Mouse (Mus musculus) kidney, adult 8-10 months (tissue): Measurements from ENCODE around the gene Hspb2.
A peak's percentile ranks its signal among the peaks of the same experiment; 100 is the strongest.

ENCODE experiments used
- DNase-seq, 2 experiments: peaks; one replicate each; pipeline ENCODE4 v3.0.0; 2022

Hspb2 gene

DNA sequence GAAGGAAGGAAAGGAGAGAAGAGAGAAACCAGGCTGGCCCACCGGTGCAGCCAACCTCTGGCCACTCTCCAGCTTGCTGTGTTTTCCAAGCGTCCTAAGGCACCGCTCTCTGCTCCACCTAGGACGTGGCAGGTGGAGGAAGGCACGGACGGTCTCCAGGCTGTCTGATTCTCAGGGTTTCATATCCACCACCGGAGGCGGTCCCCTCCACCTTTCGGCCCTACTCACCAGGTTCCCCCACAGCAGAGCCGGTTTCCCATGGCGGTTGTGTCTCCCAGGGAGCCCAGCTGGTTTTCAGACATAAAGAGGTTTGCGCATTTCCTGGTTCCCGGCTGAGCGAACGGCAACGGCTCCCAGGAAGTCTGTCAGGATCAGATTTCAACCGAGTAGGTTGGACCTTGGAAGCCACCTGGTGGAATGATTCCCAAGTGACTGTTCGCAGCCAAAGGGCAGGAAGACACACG, 5.9 kb downstream of the Hspb2 start, which contains the start of gene 2310030G06Rik:
Gene 2310030G06Rik (minus strand): TSS at position 323 of the 464 bp plus-strand sequence.
- DNase-seq, result peak; percentile 83 to 85

DNA sequence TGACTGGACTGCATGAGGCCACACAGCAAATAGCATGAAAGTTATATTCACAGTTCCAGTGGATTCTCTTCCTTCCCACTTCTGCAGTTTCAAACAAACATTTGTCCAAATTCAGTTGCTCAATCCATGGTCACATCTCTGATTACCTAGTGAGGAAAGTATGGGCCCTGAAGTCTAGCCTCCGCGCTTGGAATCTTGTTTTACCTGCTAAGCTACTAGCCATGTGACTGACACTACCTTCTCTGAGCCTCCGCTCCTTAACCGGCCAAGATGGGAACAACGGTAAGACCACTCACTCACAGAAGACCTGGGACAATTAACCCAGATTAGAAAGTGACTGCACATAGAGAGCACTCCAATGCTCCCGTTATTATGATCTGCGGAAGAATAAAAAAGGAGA, 6.3 kb downstream of the Hspb2 start:
- DNase-seq, result no peak

DNA sequence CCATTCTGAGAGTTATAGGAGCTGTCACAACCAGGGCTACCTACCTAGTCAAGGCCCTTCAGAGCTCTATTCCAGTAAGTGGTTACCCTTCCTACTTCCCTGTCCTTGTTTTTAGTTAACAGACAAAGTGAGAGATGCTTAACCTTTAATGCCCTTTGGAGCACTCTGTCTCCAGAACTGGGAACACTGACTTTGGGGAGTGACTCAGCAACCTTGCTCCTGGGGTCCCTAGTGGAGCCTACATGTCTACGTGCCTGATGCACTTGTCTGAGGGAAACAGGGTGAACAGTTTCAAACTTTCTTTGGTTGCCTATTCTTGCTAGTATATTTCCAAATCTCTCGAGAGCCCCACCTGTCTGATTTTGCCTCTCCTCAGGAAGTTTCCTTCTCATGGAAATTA, 9.4 kb downstream of the Hspb2 start:
- no peak for DNase-seq

DNA sequence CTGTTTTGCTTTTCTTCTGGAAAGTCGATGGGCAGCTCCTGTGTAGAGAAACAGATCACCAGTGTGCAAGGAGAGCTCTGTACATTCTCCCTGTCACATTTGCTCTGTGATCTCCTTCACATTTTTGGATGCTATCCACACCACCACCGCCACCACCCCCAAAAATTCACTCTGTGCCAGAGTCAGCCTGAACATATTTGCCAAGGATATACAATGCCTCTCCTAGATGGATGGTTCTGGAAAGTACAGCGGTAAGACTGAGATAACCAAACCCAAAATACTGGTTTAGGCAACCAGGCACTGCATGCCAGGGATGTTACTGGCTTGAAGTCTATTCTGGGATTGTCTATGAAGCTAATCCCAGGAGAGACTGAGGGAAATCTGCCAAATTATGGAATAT, 9.9 kb downstream of the Hspb2 start:
- DNase-seq, result no peak

DNA sequence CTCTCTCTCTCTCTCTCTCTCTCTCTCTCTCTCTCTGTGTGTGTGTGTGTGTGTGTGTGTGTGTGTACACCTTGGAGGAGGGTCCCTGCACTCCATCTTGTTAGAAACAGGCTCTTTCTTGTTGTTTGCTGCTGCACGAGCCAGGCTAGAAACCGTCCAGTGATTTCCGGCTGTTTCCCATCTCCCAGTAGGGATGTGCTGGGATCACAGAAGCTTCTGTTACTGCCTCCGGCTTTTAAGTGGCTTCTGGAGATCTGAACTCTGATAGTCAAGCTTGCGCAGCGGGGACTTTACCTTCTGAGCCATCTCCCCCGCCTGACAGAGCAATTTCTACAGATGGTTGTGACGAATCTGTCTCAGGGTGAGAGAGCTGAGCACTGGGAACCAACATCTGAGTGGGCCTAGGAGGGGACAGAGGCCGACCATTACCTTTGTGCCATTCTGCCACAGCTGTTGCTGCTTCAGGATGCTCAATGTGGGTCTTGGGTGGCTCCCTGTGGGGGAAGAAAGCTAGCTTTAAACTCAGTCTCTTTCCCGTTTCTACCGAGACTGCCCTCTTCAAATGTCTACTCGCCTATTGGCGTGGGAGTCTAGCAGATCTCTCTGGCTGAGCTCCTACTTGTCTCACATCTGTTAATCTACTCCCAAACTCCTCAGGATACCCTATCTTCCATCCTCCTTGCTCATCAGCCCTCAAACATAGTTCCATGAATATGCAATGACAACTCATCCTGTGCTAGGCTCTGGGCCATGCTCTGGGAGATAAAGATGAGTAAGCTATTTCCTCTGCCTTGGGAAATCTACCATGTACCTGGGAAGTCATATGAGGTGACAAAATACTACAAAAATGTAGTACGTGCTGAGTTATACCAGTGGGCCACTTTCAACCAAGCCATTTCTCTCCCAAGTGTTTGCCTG, 11.0 kb downstream of the Hspb2 start:
- DNase-seq, result no peak

DNA sequence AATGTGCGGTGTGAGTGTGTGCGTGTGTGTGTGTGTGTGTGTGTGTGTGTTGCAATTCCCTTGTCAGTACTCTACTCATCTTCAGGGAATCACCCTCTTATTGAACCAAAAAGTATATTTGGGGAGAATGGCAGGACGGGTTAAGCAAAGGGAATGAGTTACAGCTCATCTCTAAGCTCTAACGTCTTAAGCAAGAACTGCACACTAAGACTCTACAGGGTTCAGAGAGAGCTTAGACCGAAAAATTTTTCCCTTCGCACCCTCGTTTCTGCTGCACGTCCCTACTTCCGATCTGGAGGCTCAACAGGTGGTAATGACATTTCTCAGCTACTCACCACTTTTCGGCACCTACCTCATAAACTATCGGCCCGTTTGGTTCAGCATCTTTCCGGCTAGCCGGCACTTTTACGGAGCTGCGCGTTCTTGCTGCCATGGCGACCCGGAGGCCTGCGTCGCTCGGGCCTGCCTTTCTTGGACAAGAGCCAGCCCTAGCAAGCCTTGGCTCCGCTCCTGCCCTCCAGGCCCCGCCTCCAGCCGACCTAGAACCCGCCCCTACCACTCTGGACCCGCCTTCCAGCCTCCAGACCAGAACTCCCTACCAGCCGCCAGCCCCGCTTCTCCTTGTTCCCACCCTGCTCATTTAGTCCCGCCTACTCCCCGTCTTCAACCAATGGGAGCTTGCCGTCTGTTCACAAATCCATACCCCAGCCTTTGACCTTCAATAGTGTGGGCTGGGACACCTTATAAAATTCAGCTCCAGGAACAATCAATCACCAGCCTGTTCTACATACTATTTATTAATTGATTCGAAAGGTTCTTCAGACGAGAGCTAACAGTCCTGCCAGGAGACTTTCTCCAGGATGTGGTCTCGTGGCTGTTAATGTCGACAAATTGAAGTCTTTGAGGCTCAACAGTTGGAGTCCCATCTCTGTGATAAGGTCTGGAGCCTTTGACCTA, 13.0 kb downstream of the Hspb2 start, which contains the start of gene Dixdc1:
Gene Dixdc1 (minus strand): TSS at position 604 of the 957 bp plus-strand sequence.
- DNase-seq, result peak; percentile 96 to 97

DNA sequence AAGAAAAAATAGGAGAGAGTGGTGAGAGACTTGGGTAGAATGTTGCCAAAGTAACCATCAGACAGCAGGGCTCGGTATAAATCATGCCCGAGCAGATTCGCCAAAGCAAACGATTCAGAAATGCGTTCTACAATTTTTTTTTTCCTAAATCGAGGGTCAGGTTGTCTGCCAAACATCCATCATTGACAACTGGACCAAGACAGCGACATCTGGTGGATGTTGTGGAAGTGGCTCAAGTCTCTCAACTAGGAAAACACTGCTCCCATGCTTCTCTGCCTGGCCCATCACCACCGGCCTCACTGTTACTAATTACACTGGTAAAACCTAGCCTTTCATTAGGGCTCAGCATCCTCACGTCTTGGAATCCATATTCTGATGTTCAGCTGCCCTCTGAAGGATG, 17.2 kb downstream of the Hspb2 start:
- DNase-seq, result peak; percentile 48 to 70

DNA sequence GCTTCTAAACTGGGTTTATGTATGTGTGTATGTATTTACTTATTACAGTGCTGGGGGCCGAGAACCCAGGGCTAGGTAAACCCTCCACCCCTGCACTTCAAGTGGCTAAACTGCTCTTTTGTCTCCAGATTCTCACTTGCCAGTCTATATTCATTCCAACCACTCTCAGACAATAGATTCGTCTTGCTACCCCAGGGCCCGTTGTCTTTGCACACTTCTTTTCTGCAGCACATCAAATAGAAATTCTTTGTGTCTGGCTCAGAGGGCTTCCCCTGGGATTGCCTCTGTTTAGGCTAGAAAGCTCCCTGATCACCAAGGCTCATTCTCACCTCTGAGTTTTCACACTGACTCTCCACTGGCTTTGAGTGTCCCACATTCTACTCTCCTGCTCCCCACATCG, 19.6 kb downstream of the Hspb2 start:
- no peak for DNase-seq

DNA sequence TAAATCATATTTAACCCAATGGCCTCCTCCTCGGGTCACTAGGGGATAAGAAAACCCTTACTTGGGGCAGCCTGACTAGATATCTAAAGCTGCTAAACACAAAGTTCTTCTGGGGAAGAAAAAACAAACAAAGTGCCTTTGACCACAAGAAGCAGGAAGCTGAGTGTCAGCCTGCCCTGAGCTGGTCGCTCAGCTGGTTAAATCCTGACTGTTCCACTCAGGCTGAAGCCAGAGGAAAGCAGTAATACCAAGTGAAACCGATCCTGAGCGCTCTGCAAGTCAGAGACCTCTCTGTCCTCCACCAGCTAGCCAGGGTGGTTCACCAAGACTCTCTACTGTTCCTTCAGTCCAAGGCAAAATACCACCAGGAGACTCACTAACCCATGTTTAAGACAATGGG, 22.6 kb downstream of the Hspb2 start:
- no peak for DNase-seq

DNA sequence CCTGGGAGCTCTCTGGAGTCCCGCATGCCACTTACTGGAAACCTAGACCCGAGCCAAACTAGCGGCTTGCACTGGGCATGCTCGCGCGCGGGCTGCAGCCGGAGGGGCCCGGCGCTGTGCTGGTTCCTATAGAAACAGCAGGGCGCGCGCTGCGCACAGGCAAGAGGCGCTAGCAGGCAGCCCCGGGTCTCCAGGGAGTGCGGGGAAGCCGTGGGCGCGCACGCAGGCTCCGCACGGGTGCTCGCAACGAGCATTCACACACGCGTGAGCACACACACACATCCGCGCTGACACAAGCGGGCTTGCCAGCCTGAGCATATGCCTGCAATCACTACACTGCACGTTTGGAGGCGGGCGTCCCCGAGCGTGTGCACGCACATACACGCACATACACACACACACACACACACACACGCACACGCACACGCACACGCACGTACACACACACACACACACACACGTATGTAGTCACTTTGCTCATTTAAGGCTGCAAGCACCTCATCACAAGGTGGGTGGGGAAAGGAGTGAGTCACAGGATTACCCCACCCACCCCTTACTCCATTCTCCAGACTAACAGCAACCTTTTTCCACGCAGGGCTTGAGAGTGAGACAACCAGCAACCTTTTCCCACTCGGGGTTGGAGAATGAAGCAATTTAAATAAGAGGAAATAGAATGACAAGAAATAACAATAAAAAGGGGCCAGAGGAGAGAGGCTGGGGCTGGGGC, 24.1 kb downstream of the Hspb2 start:
- peak; percentile 39 to 40 for DNase-seq

DNA sequence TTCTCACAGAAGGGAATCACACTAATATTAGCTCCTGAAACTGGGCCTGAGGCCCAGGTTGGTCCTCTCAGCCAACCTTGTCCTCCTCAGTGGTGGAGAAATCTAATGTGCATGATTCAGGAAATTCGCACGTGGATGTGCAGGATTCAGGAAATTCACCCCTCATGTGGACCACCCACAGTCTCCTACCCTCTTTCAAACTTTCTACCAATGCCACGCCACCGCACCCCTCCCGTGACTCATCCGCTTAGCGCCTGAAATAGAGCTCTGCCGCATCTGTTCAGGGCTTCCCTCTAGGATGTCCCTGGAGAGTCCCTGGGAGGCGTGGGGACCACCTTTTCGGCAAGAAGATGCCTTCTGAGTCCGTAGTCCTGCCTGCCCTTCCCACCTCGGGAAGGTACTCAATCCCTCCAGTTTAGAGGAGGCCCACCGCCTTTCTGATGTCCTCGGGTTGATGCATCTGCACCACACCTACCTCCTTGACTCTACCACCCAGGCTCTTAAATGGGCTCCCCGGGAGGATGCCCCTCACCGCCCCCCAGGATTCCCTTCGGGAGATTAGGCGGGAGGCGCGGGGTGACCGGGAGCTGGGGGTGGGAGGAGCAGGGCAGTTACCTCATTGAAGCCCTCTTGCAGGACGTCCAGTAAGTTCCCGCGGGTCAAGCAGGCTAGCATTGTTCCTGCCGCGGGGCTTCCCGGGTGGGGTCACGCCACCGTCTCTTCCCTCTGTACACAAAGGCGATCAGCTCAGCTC, 24.8 kb downstream of the Hspb2 start:
- no peak for DNase-seq

DNA sequence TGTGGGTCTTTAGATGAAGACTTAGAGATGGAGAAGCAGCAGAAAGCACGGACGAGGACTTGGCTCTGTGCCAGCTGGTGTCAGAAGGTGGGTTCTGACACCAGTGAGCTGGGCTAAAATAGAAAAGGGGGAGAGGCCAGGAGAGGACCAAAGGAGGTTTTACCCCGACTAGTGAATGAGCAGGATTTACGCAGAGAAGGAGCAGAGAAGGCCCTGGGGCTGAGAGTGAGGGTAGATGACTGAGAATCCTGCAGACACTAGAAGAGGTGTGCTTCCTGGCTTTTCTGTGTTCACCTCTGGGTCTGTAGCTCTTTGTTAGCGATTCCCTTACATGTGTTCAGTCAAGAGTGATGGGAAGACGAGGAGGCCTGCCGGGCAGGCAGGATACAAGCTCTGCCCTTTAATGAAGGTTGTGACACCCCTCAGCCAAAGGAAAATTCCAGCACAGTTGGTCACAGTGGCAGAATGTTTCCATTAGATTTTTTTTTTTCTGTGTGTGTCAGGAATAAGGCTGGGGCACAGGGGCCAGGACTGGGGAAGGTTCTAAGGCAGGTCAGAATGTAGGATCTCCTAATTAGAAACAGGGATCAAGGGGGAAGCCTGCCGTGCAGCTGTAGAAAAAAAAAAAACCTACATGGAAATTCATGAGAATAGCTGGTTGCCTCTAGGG, 26.1 kb downstream of the Hspb2 start:
- no peak for DNase-seq

DNA sequence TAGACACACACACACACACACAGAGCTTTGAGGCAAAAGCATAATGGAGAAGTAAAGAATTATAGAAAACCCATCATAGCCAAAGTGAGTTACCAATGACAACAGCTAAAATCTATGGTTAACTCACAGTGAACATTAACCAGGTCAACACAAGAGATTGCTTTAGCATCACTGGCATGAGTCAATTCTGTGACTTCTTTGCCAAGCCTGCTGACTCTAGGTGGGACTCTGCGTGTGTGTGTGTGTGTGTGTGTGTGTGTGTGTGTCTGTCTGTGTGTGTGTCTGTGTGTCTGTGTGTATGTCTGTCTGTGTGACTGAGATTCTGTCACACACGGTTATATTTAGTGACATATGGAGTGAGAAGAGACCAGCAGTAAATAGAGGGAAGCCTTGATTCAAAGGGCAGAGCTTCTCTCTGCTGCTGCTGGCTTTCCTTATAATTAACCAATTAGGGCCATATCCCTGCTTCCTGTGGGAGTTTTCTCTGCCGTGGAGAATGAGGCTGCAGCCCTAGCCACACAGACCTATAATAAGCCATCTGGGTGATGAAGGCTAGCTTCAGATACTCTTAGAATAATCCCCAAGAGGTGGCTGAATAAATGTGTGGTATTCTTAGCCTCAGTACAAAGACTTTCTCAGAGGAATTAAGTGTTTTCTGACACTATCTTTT, 27.4 kb downstream of the Hspb2 start:
- DNase-seq, result no peak

DNA sequence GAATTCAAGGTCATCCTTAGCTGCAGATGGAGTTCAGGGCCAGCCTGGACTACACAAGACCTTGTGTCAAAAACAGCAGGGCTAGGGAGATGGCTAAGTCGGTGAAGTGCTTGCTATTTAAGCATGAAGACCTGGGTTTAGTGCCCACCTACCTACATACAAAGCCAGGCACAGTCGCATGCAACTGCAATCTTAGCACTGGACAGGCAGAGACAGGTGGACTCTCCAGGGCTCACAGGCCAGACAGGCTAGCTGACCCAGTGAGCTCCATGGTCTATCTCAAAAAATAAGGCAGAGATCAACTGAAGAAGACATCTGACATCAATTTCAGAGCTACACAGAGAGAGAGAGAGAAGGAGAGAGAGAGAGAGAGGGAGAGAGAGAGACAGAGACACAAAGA, 28.0 kb downstream of the Hspb2 start:
- DNase-seq, result no peak

DNA sequence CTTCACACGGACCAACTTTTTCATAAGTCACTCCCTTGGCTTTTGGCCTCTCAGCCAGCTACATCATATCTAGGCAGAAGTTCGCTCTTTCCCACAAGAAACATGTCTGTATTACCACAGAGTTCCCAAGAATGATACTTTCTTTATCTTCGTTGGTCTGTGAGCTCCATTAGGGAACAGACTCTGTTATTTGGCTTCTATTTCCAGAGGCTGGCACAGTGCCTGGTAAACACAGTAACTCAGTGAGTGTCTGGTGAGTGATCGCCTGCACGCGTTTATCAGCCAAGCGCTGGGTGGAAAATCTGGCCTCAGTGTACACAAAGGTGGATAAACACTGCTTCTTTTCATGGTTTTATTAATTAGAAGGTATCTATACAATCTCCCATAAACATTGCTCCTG, 28.7 kb downstream of the Hspb2 start:
- DNase-seq, result peak in 1 of 2 experiments; percentile 50

DNA sequence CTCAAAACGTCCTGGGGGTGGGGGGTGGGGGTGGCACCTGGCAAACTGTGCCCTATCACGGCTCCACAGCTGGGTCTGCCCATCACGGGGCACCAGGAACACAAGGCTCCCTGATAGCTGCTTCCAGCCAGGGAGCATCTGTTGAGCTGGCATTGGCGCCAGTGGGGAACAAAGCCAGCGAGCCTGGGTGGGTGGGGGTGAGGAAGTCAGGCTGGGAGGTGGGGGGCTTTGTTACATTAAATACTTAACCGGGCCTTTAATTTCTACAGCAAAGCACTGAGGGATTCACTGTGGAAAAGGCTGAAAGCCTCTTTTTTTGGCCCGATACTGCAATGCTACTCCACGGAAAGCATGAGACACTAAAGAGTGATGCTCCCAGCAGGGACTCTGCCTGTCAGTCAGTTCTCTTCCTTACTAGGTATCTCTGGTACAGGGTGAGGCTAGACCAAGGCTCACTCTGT, 29.7 kb downstream of the Hspb2 start:
- no peak for DNase-seq

DNA sequence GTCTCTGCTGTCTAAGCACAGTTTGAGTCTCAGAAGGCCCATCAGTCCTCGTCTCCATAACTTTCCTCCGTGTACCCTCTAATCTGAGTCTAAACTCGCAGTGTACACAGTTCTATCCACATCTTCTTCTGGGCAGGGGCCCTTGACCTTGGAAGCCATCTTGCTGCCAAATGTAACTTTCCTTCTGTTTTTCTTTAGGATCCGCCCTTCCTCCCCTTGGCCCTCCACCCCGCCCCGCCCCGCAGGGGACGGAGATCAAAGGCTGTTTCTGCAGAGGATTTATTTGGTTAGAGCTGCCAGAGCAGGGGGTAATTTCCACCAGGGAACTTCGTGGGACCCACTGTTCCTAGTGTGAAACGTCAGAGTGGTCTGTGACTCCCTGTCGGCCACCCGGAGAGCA, 31.1 kb downstream of the Hspb2 start:
- no peak for DNase-seq

DNA sequence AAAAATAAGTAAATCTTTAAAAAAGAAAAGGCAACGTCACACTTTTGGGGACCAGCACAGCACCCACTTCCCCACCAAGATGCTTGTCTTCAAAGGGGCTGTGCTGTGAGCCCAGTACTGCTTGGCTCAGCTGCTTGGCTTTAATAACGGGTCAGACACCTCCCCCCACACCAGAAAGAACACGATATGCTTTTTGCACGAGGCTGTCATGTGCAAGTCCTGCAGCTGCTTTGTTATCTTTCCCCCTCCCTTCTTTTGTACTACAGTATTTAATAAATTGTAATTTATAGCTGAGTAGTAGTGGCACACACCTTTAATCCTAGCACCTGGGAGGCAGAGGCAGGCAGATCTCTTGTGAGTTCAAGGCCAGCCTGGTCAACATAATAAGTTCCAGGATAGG, 33.3 kb downstream of the Hspb2 start:
- DNase-seq, result no peak

DNA sequence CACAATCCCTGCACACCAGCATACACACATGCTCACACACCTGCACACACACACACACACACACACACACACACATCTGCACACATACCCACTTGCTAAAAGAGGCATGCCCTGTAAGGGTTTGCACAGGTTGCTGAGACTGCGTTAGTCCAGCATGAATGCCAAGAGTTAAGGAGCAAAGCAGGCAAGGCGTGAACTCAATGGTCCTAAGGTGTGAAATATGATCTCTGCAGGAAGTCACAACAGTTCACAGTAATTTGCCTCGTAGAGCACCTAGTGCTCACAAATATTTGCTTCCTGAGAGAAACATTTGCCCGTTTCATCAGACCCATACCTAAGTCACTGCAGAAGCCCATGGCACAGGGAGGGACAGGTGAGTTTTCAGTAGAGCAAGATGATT, 38.0 kb downstream of the Hspb2 start:
- no peak for DNase-seq

DNA sequence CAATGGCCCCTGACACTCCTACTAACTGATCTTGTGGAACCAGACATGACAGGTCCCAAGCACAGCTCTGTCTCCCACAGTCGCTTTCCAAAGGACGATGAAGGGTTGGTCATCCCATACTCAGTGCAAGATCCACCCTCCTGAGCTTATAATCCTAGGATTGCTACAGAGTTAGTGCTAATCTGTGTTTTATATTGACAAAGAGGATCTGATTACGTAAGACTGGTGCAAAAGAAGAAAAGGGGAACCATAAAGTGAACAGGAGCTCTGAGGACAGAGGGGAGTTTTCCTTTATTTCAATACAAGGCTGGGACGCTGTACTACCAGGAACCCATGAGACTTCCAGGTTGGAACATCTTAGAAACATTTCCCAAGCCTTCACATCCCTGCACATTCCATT, 40.8 kb downstream of the Hspb2 start:
- no peak for DNase-seq

DNA sequence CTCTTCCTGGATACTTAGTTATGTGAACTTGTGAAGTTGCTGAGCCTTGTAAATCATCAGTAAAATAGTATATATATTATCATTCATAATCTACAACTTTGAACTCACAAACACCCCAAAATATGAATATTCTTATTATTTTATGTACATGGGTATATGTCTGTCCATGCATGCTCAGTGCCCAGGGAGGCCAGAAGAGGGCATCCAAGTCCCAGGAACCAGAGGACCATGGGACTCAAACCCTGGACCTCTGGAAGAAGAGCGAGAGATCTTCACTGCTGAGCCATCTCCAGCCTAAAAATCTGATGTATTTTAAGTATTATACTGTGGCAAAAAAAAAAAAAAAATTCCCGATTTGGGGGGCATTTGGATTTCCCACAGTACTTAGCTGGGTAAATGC, 43.0 kb downstream of the Hspb2 start:
- peak in 1 of 2 experiments; percentile 43 for DNase-seq
